Mouse (Mus musculus): ENCODE data around the gene Dlgap1. TPM values are rescaled to one million over a fixed set of nuclear protein-coding genes. Genes with fewer than 3 reads are reported as not detected.

Gene Dlgap1
- polyA plus RNA-seq, 1 experiment: 310 TPM

GRCm38 (mm10) chr17:70845543-70845942 lies 876.7 kb downstream of the Dlgap1 start:
- Histone ChIP-seq H3K4me1 (ENCODE audit: control insufficient read depth, insufficient read depth, low read length) (no peaks in the 10 kb centered on the region), H3K27ac (ENCODE audit: insufficient read depth, low read length) (no peak overlapping the region), H3K4me3 (ENCODE audit: insufficient read depth, low read length) (no peak overlapping the region)
- TF ChIP-seq POLR2A (IDR thresholded peaks at IDR 0.05; ENCODE audit: extremely low read depth, insufficient read depth, low read length) (no peak), CTCF (IDR thresholded peaks at IDR 0.05; ENCODE audit: extremely low read depth, insufficient read depth, low read length) (no peak)

GRCm38 (mm10) chr17:70846111-70846644 lies 877.3 kb downstream of the Dlgap1 start:
- TF ChIP-seq POLR2A (IDR thresholded peaks at IDR 0.05; ENCODE audit: extremely low read depth, insufficient read depth, low read length): no peak
- TF ChIP-seq CTCF (IDR thresholded peaks at IDR 0.05; ENCODE audit: extremely low read depth, insufficient read depth, low read length): no peak
- no peaks in the 10 kb centered on the region for H3K4me1 ChIP-seq (ENCODE audit: control insufficient read depth, insufficient read depth, low read length)

GRCm38 (mm10) chr17:70847086-70847485 lies 878.2 kb downstream of the Dlgap1 start:
- Histone ChIP-seq H3K4me1 (ENCODE audit: control insufficient read depth, insufficient read depth, low read length) (no peaks in the 10 kb centered on the region), H3K27ac (ENCODE audit: insufficient read depth, low read length) (no peak overlapping the region), H3K4me3 (ENCODE audit: insufficient read depth, low read length) (no peak overlapping the region)
- TF ChIP-seq CTCF (IDR thresholded peaks at IDR 0.05; ENCODE audit: extremely low read depth, insufficient read depth, low read length): peak; percentile 25; the same call in 1 of the 2 replicates
- no peak for TF ChIP-seq POLR2A (IDR thresholded peaks at IDR 0.05; ENCODE audit: extremely low read depth, insufficient read depth, low read length)

More at GRCm38 (mm10) chr17:70846111-70846644, 877.3 kb downstream of the Dlgap1 start:
- Histone ChIP-seq H3K27ac (ENCODE audit: insufficient read depth, low read length) (no peak overlapping the region), H3K4me3 (ENCODE audit: insufficient read depth, low read length) (no peak overlapping the region)

GRCm38 (mm10) chr17:70847751-70848510 lies 879.1 kb downstream of the Dlgap1 start:
- Histone ChIP-seq H3K4me1 (ENCODE audit: control insufficient read depth, insufficient read depth, low read length) (no peaks in the 10 kb centered on the region), H3K4me3 (ENCODE audit: insufficient read depth, low read length) (no peak overlapping the region), H3K27ac (ENCODE audit: insufficient read depth, low read length) (no peak overlapping the region)
- TF ChIP-seq POLR2A (IDR thresholded peaks at IDR 0.05; ENCODE audit: extremely low read depth, insufficient read depth, low read length): no peak
- no peak for TF ChIP-seq CTCF (IDR thresholded peaks at IDR 0.05; ENCODE audit: extremely low read depth, insufficient read depth, low read length)

- TF ChIP-seq POLR2A (IDR thresholded peaks at IDR 0.05; ENCODE audit: extremely low read depth, insufficient read depth, low read length): no peak
- no peak for TF ChIP-seq CTCF (IDR thresholded peaks at IDR 0.05; ENCODE audit: extremely low read depth, insufficient read depth, low read length)
- peak overlapping the region; percentile 33 for H3K4me3 ChIP-seq (ENCODE audit: insufficient read depth, low read length)
- H3K4me1 ChIP-seq (ENCODE audit: control insufficient read depth, insufficient read depth, low read length): no peaks in the 10 kb centered on the region
- H3K27ac ChIP-seq (ENCODE audit: insufficient read depth, low read length): peak overlapping the region; percentile 49; the same call in 1 of the 2 replicates
Measured at GRCm38 (mm10) chr17:70848511-70849398, 879.9 kb downstream of the Dlgap1 start.

GRCm38 (mm10) chr17:70849399-70850232 lies 880.7 kb downstream of the Dlgap1 start:
- H3K27ac ChIP-seq (ENCODE audit: insufficient read depth, low read length): 0 out of 2 replicates have a peak overlapping the region, but pooled peaks have one; percentile 8
- H3K4me1 ChIP-seq (ENCODE audit: control insufficient read depth, insufficient read depth, low read length): no peaks in the 10 kb centered on the region
- no peak for TF ChIP-seq POLR2A (IDR thresholded peaks at IDR 0.05; ENCODE audit: extremely low read depth, insufficient read depth, low read length)
- no peak for TF ChIP-seq CTCF (IDR thresholded peaks at IDR 0.05; ENCODE audit: extremely low read depth, insufficient read depth, low read length)
- H3K4me3 ChIP-seq (ENCODE audit: insufficient read depth, low read length): peak overlapping the region; percentile 33

- Histone ChIP-seq H3K4me1 (ENCODE audit: control insufficient read depth, insufficient read depth, low read length) (no peaks in the 10 kb centered on the region), H3K27ac (ENCODE audit: insufficient read depth, low read length) (peak overlapping the region; percentile 53; the same call in 1 of the 2 replicates)
- TF ChIP-seq POLR2A (IDR thresholded peaks at IDR 0.05; ENCODE audit: extremely low read depth, insufficient read depth, low read length) (no peak), CTCF (IDR thresholded peaks at IDR 0.05; ENCODE audit: extremely low read depth, insufficient read depth, low read length) (no peak)
Measured at GRCm38 (mm10) chr17:70850233-70850995, 881.5 kb downstream of the Dlgap1 start.

More at GRCm38 (mm10) chr17:70850233-70850995, 881.5 kb downstream of the Dlgap1 start:
- peak overlapping the region; percentile 33 for H3K4me3 ChIP-seq (ENCODE audit: insufficient read depth, low read length)
